Mouse (Mus musculus) gastrocnemius, adult 8-10 months (tissue): ENCODE results near the gene Dlgap1. TPM values are rescaled to one million over a fixed set of nuclear protein-coding genes. Genes with fewer than 3 reads are reported as not detected.

ENCODE experiments used
- DNase-seq, 2 experiments: peaks; one replicate each; pipeline ENCODE4 v3.0.0; 2022; ENCODE audit warnings: low spot score in 2 of 2
- total RNA-seq, 4 experiments: library from RNA; stranded (reverse); gene quantifications; 2 replicates each; pipeline ENCODE4 v1.2.4; 2022

The Dlgap1 gene
- total RNA-seq, 4 experiments from 2014 or later: 0.10 to 0.51 (median 0.30) TPM

DNA sequence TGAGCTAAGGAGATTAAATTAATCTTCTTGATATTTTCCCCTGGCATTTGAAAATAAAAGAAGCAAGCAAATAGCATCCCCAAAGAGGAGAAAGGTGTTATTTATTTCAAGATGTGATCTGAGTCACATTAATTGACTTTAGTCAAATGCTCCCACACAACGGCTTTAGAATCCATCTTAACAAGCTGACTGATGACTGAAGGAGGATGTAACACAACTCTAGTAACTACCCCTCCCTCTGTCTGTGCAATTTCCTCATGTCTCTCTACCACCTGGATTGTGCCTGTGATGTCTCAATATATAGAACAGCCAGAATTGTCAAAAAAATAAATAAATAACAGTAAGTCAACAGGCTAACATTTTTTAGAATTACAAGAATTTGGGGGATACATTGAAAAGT lies 488.2 kb downstream of the Dlgap1 start:
- no peak for DNase-seq

GRCm38 (mm10) chr17:70462231-70462630 lies 493.4 kb downstream of the Dlgap1 start:
- no peak for DNase-seq

GRCm38 (mm10) chr17:70462771-70463491 lies 494.1 kb downstream of the Dlgap1 start:
- DNase-seq: no peak

GRCm38 (mm10) chr17:70466413-70466812 lies 497.5 kb downstream of the Dlgap1 start:
- DNase-seq: no peak

- no peak for DNase-seq
These were observed 502.1 kb downstream of the Dlgap1 start for GRCm38 (mm10) chr17:70470970-70471371.

GRCm38 (mm10) chr17:70472162-70472561 lies 503.3 kb downstream of the Dlgap1 start:
- no peak for DNase-seq

DNA sequence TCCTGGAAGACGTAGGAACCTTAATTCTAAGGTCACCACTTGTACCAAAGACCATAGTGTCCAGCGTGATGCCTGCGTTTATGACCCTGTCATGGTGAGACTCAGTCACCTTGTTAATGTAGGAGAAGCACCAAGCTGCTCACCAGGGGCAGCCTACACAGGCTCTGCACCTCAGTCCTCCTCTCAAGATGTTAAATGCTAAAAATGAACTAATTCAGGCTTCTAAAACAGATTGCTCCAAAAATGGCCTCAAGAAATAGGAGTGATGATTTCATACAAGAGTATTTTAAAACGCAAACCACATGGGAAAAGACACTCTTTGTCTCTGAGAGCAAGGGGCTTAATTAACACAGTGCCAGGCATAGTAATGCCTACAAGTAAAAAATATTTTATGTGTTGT lies 505.0 kb downstream of the Dlgap1 start:
- no peak for DNase-seq

- DNase-seq: no peak
These were observed 514.8 kb downstream of the Dlgap1 start for GRCm38 (mm10) chr17:70483716-70484115.

- DNase-seq: no peak
These were observed 516.8 kb downstream of the Dlgap1 start for GRCm38 (mm10) chr17:70485668-70486067.

- no peak for DNase-seq
These were observed 517.4 kb downstream of the Dlgap1 start for GRCm38 (mm10) chr17:70486259-70486658.

DNA sequence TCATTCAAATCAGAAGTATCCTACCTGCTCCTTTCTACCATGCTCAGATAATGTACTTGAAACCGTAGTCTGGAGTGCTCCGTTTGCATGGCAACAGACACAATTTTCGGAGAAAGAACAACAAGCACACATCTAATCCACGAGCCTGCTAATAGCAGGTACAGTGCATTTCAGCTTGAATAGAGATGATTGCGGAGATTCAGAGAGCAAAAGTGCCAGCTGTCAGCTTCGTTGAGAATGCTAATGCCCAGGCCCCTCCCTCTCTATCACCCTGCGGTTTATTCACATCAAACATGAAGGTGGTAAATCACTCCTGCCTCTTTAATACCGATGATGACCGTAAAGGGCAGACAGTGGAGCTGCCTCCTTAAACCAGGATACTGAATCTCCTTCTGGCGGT lies 518.0 kb downstream of the Dlgap1 start:
- no peak for DNase-seq

DNA sequence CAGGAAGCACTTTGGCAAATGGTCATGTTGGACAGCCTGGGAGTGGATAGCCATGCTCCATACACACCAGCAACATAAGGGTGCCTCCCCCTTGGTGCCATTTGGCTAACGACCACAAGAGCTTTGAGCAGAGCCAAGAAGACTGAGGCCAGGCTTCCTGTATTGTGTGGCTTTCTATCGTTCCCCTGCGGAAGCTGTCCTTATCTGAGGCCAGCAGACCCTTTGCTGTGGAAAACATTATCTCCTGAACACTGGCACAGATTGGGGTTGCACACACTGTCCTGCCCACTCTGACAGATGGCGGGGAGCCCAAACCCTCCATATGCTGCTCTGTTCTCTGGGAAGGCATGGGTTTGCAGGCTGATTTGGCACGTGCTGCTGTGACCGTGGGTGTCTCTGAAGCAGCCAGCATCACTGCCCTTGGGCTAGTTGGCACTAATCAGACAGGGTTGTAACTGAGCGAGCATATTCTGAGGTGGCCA lies 520.0 kb downstream of the Dlgap1 start:
- no peak for DNase-seq

DNA sequence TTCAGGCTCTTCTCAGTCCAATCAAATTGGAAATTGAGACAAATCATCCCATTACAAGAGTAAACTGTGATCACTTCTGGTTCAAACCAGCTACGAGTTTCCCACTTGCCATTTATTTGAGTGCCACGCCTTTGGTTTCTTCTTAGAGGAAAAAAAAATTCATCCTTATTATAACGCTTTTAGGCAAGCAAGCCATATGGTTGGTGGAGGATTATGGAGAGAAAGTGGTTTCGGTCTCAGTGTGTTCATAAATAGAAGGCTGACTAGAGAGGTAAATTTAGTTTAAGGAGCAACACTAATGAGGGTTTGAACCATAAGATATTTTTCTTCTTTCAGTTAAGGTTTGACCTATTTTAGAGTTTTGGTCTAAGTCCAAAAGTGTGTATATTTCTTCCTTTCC lies 522.7 kb downstream of the Dlgap1 start:
- no peak for DNase-seq

DNA sequence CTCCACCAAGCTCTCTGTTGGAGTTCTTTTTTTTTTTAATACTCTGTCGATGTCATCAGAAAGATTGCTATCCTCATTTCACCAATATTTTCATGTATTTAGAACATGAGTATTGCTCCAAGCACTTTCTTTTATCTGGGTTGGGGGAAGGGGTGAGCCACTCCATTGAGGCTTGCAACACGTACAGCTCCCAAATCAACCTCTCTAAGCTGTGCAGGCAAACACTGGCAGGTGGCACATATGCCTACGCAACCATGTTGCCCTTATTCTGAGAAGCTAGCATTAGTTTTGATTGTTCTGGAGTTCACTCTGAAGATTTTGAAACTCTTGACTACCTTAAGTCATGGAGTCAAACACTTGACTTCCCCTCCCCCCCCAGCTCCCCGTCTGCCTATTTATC lies 525.5 kb downstream of the Dlgap1 start:
- DNase-seq: no peak

GRCm38 (mm10) chr17:70498256-70498655 lies 529.4 kb downstream of the Dlgap1 start:
- DNase-seq: no peak

GRCm38 (mm10) chr17:70501933-70502332 lies 533.1 kb downstream of the Dlgap1 start:
- no peak for DNase-seq

GRCm38 (mm10) chr17:70507759-70508158 lies 538.9 kb downstream of the Dlgap1 start:
- no peak for DNase-seq

- DNase-seq: no peak
These were observed 541.6 kb downstream of the Dlgap1 start for GRCm38 (mm10) chr17:70510441-70510840.

- DNase-seq: no peak
These were observed 542.5 kb downstream of the Dlgap1 start for GRCm38 (mm10) chr17:70511401-70511800.

DNA sequence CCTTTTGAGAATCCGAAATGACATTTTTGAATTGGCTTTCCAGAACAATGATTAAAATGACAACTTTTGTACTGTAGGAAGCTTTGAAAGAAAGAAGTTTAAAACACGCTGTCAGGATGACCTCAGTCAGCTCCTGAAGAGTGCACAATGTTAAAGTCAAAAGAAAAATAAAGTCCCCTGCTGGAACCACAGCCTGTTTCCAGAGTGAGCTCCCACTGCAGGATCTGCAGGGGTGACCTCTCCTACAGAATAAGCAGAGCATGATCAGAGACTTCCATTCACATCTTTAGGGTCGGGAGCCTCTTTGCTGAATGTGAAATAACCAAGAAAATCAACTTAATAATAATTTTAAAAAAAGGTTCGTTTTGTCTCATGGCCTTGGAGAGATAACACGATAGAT lies 544.9 kb downstream of the Dlgap1 start:
- no peak for DNase-seq

DNA sequence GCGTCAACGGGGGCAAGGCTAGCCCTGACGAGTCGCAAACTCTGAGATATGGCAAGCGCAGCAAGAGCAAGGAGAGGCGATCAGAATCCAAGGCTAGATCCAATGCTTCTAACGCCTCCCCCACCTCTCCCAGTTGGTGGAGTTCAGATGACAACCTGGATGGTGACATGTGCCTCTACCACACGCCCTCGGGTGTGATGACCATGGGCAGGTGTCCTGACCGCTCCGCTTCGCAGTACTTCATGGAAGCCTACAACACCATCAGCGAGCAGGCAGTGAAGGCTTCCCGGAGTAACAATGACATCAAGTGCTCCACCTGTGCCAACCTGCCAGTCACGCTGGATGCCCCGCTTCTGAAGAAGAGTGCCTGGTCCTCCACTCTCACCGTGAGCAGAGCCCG lies 547.6 kb downstream of the Dlgap1 start:
- no peak for DNase-seq

DNA sequence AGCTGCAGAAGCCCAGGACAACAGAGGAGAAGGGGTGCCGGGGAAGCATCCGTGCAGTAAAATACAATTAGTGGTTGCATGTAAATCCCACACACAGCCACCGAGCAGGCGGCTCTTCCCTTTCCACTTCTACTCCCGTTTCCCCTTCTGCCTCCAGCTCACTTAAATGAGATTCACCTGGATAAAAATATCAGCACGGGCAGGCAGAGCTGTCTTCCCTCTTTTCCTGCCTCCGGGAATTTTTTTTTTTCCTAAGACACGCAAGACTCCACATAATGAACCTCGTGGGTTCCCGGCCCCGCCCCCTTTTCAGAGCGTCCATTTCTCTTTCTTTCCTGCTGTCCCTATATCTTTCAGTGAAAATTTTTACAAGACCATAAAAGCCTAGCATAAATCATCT lies 548.5 kb downstream of the Dlgap1 start:
- no peak for DNase-seq

GRCm38 (mm10) chr17:70521058-70521851 lies 552.4 kb downstream of the Dlgap1 start:
- DNase-seq: no peak
